Mouse (Mus musculus): ENCODE results near the gene Nfix.
"Not testable (repeated sequence)": the region's sequence is repeated elsewhere in the genome, so short reads cannot be mapped to it uniquely, and the experiment has no call there.

The Nfix gene

GRCm38 (mm10) chr8:84670295-84671006 lies 129.7 kb downstream of the Nfix start:
- intact Hi-C loops (cut with DNase I) = not testable (repeated sequence)

DNA sequence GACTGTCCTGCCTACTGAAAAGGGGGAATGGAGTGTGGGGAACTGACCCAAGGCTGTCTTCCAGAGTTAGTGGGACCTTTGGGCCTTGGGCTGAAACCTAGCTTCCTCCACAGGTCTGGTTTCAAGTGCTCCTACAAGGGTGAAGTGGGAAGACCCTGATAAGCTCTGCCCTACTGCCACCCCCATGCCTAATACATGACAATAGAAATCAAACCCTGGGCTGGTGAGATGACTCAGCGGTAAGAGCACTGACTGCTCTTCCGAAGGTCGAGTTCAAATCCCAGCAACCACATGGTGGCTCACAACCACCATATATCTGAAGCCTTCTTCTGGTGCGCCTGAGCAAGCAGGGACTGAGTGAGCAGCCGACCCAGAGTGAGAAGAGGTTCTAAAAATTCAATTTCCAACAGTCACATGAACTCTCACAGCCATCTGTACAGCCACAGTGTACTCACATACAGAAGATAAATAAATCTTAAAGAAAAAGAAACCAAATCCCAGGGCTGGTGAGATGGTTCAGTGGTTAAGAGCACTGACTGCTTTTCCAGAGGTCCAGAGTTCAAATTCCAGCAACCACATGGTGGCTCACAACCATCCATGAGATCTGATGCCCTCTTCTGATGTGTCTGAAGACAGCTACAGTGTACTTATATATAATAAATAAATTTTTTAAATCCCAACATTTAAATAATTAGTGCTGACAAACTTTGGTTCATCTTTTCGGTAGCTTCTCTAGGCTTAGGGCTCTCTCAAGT lies 131.2 kb downstream of the Nfix start:
- intact Hi-C loops (cut with DNase I) = no loop called here

- intact Hi-C loops (cut with DNase I) = no loop called here
Measured at GRCm38 (mm10) chr8:84668081-84668480, 132.1 kb downstream of the Nfix start.

DNA sequence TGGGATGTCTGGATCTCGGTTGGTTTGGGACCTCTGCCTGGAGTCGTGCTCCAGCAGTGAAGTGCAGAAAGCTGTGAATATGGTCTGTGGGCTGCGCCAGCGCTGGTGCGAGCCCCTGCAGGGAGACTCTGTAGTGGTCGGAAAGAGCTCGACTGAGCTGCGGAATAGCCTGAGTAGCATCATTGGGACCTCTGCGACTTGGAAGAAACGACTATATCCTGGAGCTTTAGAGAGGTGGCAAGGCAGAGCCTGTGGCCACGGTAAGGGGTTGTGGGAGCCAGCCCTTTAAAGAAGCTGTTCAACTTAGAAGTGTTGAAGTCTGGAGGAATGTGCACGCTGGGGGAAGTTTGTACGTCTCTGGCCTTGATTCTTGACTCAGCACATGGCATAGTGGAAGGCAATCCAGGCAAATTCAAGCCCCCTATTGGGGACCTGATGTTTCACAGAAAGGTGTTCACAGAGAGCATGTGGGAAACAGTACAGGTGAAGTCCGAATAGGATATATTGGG lies 134.7 kb downstream of the Nfix start:
- intact Hi-C loops (cut with DNase I) = no loop called here

DNA sequence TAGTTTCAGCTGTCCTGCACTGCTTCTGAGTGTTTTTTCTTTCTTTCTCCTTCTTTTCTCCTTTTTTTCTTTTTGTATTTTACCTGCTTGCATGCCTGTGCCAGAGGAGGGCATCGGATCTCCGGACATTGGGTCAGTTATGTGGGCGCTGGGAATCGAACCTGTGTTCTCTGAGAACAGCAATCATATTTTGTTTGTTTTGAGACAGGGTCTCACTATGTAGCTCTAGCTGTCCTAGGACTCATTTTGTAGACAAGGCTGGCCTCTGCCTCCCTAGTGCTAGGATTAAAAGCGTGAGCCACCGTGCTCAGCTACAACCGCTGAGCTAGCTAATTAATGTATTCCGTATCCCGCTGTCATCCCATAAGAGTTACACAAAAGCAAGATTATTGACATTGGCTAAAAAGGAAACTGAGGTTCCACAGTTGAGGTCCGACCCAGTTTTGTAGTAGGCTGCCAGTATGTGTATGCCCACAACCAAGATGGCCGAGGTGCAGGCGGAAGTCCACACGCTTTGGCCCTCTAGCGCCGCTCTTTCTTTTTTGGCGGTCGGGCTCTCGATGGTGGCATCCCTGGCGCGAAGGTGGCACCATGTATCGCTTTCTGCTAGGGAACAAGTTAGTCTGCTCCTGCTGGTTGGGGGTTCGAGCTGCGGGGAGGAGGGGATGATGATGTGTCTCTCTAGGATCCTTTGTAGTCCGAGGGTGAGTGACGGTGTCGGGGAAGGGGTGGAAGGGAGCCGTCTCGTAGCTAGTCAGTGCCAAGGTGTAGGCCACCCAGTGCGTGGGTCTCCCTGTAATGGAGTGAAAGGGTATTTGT lies 135.4 kb downstream of the Nfix start:
- intact Hi-C loops (cut with DNase I) = no loop called here

GRCm38 (mm10) chr8:84663483-84664327 lies 136.4 kb downstream of the Nfix start:
- intact Hi-C loops (cut with DNase I) = no loop called here

GRCm38 (mm10) chr8:84662581-84663065 lies 137.5 kb downstream of the Nfix start, which contains the start of gene Ier2:
Gene Ier2, minus strand, starts transcription at chr8:84662852.
- intact Hi-C loops (cut with DNase I) = no loop called here

DNA sequence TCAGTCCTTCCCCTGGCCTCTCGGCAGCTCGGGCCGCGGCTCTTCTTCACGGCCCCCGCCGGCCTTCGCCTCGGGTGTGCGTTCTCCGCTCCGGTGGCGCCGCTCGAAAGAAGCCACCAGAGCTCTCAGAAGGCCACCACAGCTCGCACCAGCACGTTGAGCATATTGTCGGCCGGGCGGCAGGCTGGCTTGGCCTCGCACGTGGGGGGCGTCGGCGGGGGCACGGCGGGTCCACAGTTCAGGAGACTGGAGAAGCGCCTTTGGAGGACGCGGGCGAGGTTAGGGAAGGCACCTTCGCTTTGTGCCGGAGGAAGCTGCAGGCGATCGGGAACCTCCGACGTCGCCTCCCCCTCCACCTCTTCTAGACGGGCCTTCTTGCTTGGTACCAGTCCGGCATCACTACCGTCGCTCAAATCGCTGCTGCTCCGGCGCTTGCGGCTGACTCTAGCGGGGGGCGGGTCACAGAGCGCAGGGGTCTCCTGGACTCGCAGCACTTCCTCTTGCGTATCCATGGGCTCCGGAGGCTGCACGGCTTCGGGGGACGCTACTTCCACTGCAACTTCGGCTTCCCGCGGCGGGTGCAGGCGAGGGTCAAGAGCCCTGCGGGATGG lies 138.1 kb downstream of the Nfix start:
- intact Hi-C loops (cut with DNase I) = no loop called here

DNA sequence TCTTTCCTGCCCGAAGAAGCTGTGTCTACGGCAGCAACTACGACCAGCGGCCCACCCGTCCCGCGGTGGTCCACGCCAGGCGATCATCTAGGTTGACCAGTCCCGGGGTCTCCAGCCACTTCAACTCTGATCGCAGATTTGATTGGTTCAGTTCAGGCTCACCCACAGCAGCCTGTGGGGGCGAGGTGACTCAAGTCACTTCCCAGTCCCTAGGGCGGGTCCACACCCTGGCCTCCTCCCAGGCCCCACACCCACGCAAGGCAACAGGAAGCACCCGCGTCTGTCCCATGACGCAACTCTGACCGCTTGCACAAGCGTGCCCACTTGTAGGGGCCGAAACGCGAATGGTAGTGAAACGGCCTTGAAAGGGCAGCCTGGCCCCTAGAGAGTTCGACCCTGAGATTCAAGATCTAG lies 138.7 kb downstream of the Nfix start:
- intact Hi-C loops (cut with DNase I) = no loop called here

DNA sequence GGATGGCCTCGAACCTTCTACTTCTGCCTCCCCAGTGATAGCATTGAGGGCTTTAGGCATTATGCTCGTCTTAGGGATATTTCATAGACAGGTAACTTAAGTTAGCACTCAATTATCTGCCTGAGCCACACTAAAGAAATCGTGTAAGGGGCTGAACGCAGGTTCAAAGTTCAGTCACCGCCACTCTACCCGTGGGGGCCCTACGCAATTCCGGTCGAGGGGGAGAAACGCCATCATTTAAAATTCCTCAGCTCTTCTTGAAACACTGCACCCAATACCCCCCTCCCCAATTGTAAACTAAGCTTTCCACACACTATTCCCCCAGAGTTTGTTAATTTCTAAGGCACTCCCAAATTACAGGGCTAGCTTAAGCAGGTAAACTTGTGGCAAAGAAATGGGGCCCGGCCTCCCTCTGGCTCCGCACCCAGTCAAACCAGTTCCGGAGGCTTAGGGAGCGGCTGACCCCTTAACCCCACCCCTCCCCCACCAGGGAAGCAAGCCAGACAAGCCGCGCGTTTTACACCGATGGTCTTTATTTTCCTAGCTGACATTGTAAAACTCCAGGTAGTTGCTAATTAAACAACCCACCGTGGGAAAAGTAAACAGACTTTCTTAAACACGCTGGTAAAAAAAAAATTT lies 139.2 kb downstream of the Nfix start:
- intact Hi-C loops (cut with DNase I) = no loop called here

GRCm38 (mm10) chr8:84659936-84660818 lies 140.0 kb downstream of the Nfix start:
- intact Hi-C loops (cut with DNase I) = no loop called here

DNA sequence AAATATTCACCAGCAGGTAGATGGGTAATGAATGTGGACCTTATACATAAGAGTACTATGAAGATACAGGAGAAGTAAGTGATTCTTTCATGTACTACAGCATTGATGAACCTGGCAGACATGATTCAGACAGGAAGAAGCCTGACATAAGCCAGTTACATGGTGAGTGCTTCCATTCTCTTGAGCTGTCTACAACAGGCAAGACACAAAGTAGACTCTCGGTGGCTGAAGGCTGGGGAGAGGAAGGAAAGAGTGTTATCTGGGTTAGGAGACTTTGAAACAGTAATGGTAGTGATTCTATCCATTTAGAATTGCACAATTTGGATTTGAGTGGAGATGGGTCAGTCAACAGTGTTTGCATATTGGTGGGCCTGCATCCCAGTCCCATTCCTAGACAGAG lies 141.2 kb downstream of the Nfix start:
- intact Hi-C loops (cut with DNase I) = no loop called here

GRCm38 (mm10) chr8:84657680-84658079 lies 142.5 kb downstream of the Nfix start:
- intact Hi-C loops (cut with DNase I) = no loop called here

DNA sequence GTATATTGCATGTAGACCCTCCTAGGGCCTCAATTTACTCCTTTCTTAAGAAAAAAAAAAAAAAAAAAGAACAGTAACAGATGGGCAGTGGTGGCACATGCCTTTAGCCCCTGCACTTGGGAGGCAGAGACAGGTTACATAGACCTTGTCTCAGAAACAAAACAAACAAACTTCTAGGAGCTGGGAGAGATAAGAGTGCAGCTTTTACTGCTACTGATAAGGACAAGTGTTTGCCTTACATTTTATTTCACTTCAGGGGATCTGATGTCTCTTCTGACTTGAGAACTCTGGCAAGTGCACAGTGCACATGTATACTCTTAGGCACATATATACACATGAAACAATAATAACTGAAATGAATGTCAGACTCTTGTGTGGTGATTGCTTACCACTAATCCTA lies 142.9 kb downstream of the Nfix start:
- intact Hi-C loops (cut with DNase I) = no loop called here

GRCm38 (mm10) chr8:84656641-84657126 lies 143.5 kb downstream of the Nfix start:
- intact Hi-C loops (cut with DNase I) = no loop called here

- intact Hi-C loops (cut with DNase I) = no loop called here
Measured at GRCm38 (mm10) chr8:84656191-84656525, 144.0 kb downstream of the Nfix start.

- intact Hi-C loops (cut with DNase I) = no loop called here
Measured at GRCm38 (mm10) chr8:84655336-84656190, 144.6 kb downstream of the Nfix start.

GRCm38 (mm10) chr8:84654597-84654996 lies 145.5 kb downstream of the Nfix start:
- intact Hi-C loops (cut with DNase I) = no loop called here

Measured in adrenal gland (tissue).